Mouse (Mus musculus) liver, embryonic 14.5 days (tissue): ENCODE measurements around the gene Ets1. TPM values are rescaled to one million over a fixed set of nuclear protein-coding genes. Genes with fewer than 3 reads are reported as not detected.

Experiments
- ATAC-seq: fragments of 200-750 bp; cut with Nextera tagmentation; 2 replicates; pipeline ENCODE4 v1.8.0; 2017; ENCODE audit warnings: moderate number of reproducible peaks, mild to moderate bottlenecking, moderate library complexity; ENCODE audit not compliant: insufficient read depth
- DNase-seq, 3 experiments: peaks; one replicate each; pipeline ENCODE4 v3.0.0-alpha.2; 2012 to 2013; ENCODE audit warnings: low read depth in 3 of 3, low spot score in 3 of 3
- H3K27ac ChIP-seq: fragments of 300-500 bp; sonication (generic); 2 replicates; pipeline ENCODE4 v1.5.1; 2014; ENCODE audit warnings: moderate library complexity, mild to moderate bottlenecking, control low read depth, inconsistent platforms
- H3K27me3 ChIP-seq: fragments of 300-500 bp; sonication (generic); 2 replicates; pipeline ENCODE4 v1.6.1; 2014; ENCODE audit warnings: mild to moderate bottlenecking, low read length, moderate library complexity; ENCODE audit not compliant: control insufficient read depth, insufficient read depth
- H3K36me3 ChIP-seq: fragments of 300-500 bp; sonication (generic); replicated peaks from 2 replicates; pipeline ENCODE4 v1.6.1; 2014; ENCODE audit warnings: low read depth; ENCODE audit not compliant: control insufficient read depth, insufficient read depth
- H3K4me1 ChIP-seq, 2 experiments: fragments of 200-500 bp in 1 of 2; fragments of 300-500 bp in 1 of 2; sonication (generic) in 1 of 2; replicated peaks; 2 replicates each; pipeline ENCODE4 v1.6.1; 2012 to 2014; ENCODE audit warnings: antibody characterized with exemption in 1 of 2, inconsistent platforms in 1 of 2, low read length in 1 of 2; ENCODE audit not compliant: control insufficient read depth in 2 of 2, insufficient read depth in 2 of 2
- H3K4me2 ChIP-seq: fragments of 300-500 bp; sonication (generic); 2 replicates; pipeline ENCODE4 v1.6.1; 2014; ENCODE audit warnings: low read depth, mild to moderate bottlenecking, control low read depth, moderate library complexity
- H3K4me3 ChIP-seq, 2 experiments: fragments of 200-500 bp in 1 of 2; fragments of 300-500 bp in 1 of 2; sonication (generic) in 1 of 2; 2 replicates each; pipeline ENCODE4 v1.5.1; 2012 to 2014; ENCODE audit warnings: low read depth in 2 of 2, low read length in 2 of 2, mild to moderate bottlenecking in 2 of 2, control low read depth in 1 of 2, inconsistent platforms in 1 of 2, moderate library complexity in 1 of 2; ENCODE audit not compliant: insufficient read depth in 1 of 2
- H3K9ac ChIP-seq: fragments of 300-500 bp; sonication (generic); replicated peaks from 2 replicates; pipeline ENCODE4 v1.6.1; 2014; ENCODE audit warnings: mild to moderate bottlenecking, control low read depth, moderate library complexity
- H3K9me3 ChIP-seq: fragments of 300-500 bp; sonication (generic); 2 replicates; pipeline ENCODE4 v1.6.1; 2016; ENCODE audit warnings: low read length, mixed read lengths; ENCODE audit not compliant: control insufficient read depth
- CTCF ChIP-seq: IDR thresholded peaks from 2 replicates; pipeline ENCODE4 v1.5.1; 2016; ENCODE audit warnings: antibody characterized with exemption, low read depth, control low read depth
- EP300 ChIP-seq: IDR thresholded peaks from 2 replicates; pipeline ENCODE4 v1.6.1; 2016; ENCODE audit warnings: antibody characterized with exemption, low read depth
- WGBS: fragments of 180-500 bp; shearing (Covaris S2); extraction: QIAGEN DNeasy Blood & Tissue Kit; methylation state at CpG from one replicate; pipeline ENCODE4 v1.1.7; 2014; ENCODE audit not compliant: insufficient replicate concordance; 5-methylcytosine and 5-hydroxymethylcytosine counted together
- polyA plus RNA-seq, 2 experiments: library from polyadenylated mRNA; depleted of rRNA in 1 of 2; stranded (reverse) in 1 of 2; unstranded in 1 of 2; fragments of >200 nt; fragmentation: Nextera tagmentation in 1 of 2; extraction: Ambion mirVana in 1 of 2; gene quantifications; 2 replicates each; pipeline versions ENCODE4 v1.2.1 to v1.2.3; 2012 to 2014

The Ets1 gene
- polyA plus RNA-seq, 2 experiments = 4.4 to 8.0 TPM

- Histone ChIP-seq H3K36me3 (no peaks in the 10 kb centered on the region), H3K27ac (no peak overlapping the region), H3K4me3 (no peak overlapping the region), H3K27me3 (no peaks in the 10 kb centered on the region), H3K9me3 (no peaks in the 10 kb centered on the region), H3K4me1 (no peaks in the 10 kb centered on the region), H3K9ac (no peak overlapping the region), H3K4me2 (no peak overlapping the region)
- 84% methylated on average over 15 of the region's 15 CpGs for WGBS
- DNase-seq (no peak), ATAC-seq (no peak)
- no peak for TF ChIP-seq CTCF
- no peak for TF ChIP-seq EP300
Measured at GRCm38 (mm10) chr9:32754311-32754710, 118.3 kb downstream of the Ets1 start.

- 44% methylated on average over 2 of the region's 2 CpGs for WGBS
- Histone ChIP-seq H3K4me3 (no peak overlapping the region), H3K9ac (no peak overlapping the region), H3K4me1 (no peaks in the 10 kb centered on the region), H3K36me3 (no peaks in the 10 kb centered on the region), H3K9me3 (no peaks in the 10 kb centered on the region), H3K4me2 (no peak overlapping the region), H3K27ac (no peak overlapping the region), H3K27me3 (no peaks in the 10 kb centered on the region)
- ATAC-seq (no peak), DNase-seq (no peak)
- TF ChIP-seq CTCF = no peak
- TF ChIP-seq EP300 = no peak
Measured at GRCm38 (mm10) chr9:32756002-32756401, 120.0 kb downstream of the Ets1 start.

GRCm38 (mm10) chr9:32758280-32758905, 122.4 kb downstream of the Ets1 start:
- DNase-seq (no peak), ATAC-seq (no peak)
- Histone ChIP-seq H3K9ac (no peak overlapping the region), H3K4me3 (no peak overlapping the region), H3K4me2 (no peak overlapping the region), H3K9me3 (no peaks in the 10 kb centered on the region), H3K36me3 (no peaks in the 10 kb centered on the region), H3K27ac (no peak overlapping the region), H3K27me3 (no peaks in the 10 kb centered on the region), H3K4me1 (no peaks in the 10 kb centered on the region)
- 46% methylated on average over 5 of the region's 5 CpGs for WGBS
- TF ChIP-seq EP300 (no peak), CTCF (no peak)

- ATAC-seq (no peak), DNase-seq (no peak)
- Histone ChIP-seq H3K27me3 (no peaks in the 10 kb centered on the region), H3K27ac (no peak overlapping the region), H3K36me3 (no peaks in the 10 kb centered on the region), H3K9ac (no peak overlapping the region), H3K4me3 (no peak overlapping the region), H3K9me3 (no peaks in the 10 kb centered on the region), H3K4me2 (no peak overlapping the region), H3K4me1 (no peaks in the 10 kb centered on the region)
- WGBS = 42% methylated on average over 4 of the region's 4 CpGs
- TF ChIP-seq CTCF = no peak
Measured at GRCm38 (mm10) chr9:32760649-32761157, 124.7 kb downstream of the Ets1 start.

GRCm38 (mm10) chr9:32761326-32761725, 125.3 kb downstream of the Ets1 start:
- Histone ChIP-seq H3K4me1 (no peaks in the 10 kb centered on the region), H3K9me3 (no peaks in the 10 kb centered on the region), H3K36me3 (no peaks in the 10 kb centered on the region), H3K9ac (no peak overlapping the region), H3K4me2 (no peak overlapping the region), H3K27ac (no peak overlapping the region), H3K27me3 (no peaks in the 10 kb centered on the region), H3K4me3 (no peak overlapping the region)
- ATAC-seq (no peak), DNase-seq (no peak)
- TF ChIP-seq EP300 (no peak), CTCF (no peak)
- WGBS = 23% methylated on average over 2 of the region's 2 CpGs
